Mouse (Mus musculus): ENCODE data around the gene Map1b. TPM values are rescaled to one million over a fixed set of nuclear protein-coding genes. Genes with fewer than 3 reads are reported as not detected.

Map1b gene
- polyA plus RNA-seq, 1 experiment from 2014 or later = 179 TPM

- Histone ChIP-seq H3K4me2 (replicated peaks) (no peak overlapping the region), H3K27me3 (no peaks in the 10 kb centered on the region), H3K27ac (peak overlapping the region; percentile 59; the same call in 1 of the 2 replicates), H3K4me1 (peaks cover 47% of the 10 kb centered on the region), H3K9ac (no peak overlapping the region), H3K36me3 (peaks cover 45% of the 10 kb centered on the region), H3K9me3 (no peaks in the 10 kb centered on the region), H3K4me3 (no peak overlapping the region)
- 52% methylated on average over 11 of the region's 11 CpGs for WGBS
- no peak for ATAC-seq (ENCODE audit: low FRiP score, low read depth)
Measured at GRCm38 (mm10) chr13:99412477-99413080, 103.8 kb downstream of the Map1b start.

- no peaks in the 10 kb centered on the region for H3K9me3 ChIP-seq
- peak overlapping the region; percentile 59; the same call in 1 of the 2 replicates for H3K27ac ChIP-seq
- H3K4me3 ChIP-seq = no peak overlapping the region
- H3K27me3 ChIP-seq = no peaks in the 10 kb centered on the region
- peaks cover 47% of the 10 kb centered on the region for H3K4me1 ChIP-seq
- H3K9ac ChIP-seq = no peak overlapping the region
- H3K36me3 ChIP-seq = peaks cover 51% of the 10 kb centered on the region
- 96% methylated on average over 3 of the region's 3 CpGs for WGBS
- ATAC-seq (ENCODE audit: low FRiP score, low read depth) = no peak
- no peak overlapping the region for H3K4me2 ChIP-seq (replicated peaks)
Measured at GRCm38 (mm10) chr13:99411761-99412160, 104.6 kb downstream of the Map1b start.

GRCm38 (mm10) chr13:99410611-99411515, 105.5 kb downstream of the Map1b start:
- H3K4me1 ChIP-seq = peaks cover 47% of the 10 kb centered on the region
- H3K36me3 ChIP-seq = peaks cover 48% of the 10 kb centered on the region
- no peak overlapping the region for H3K9ac ChIP-seq
- no peak for ATAC-seq (ENCODE audit: low FRiP score, low read depth)
- no peaks in the 10 kb centered on the region for H3K9me3 ChIP-seq
- no peaks in the 10 kb centered on the region for H3K27me3 ChIP-seq
- H3K27ac ChIP-seq = no peak overlapping the region
- no peak overlapping the region for H3K4me2 ChIP-seq (replicated peaks)
- 90% methylated on average over 14 of the region's 14 CpGs for WGBS
- H3K4me3 ChIP-seq = no peak overlapping the region

- no peaks in the 10 kb centered on the region for H3K27me3 ChIP-seq
- H3K4me1 ChIP-seq = peaks cover 33% of the 10 kb centered on the region
- no peak overlapping the region for H3K4me2 ChIP-seq (replicated peaks)
- 36% methylated on average over 2 of the region's 2 CpGs for WGBS
- H3K9me3 ChIP-seq = no peaks in the 10 kb centered on the region
- no peak overlapping the region for H3K4me3 ChIP-seq
- no peak for ATAC-seq (ENCODE audit: low FRiP score, low read depth)
- peak overlapping the region; percentile 25; the same call in 1 of the 2 replicates for H3K9ac ChIP-seq
- no peak overlapping the region for H3K27ac ChIP-seq
- peaks cover 52% of the 10 kb centered on the region for H3K36me3 ChIP-seq
Measured at GRCm38 (mm10) chr13:99409216-99409615, 107.1 kb downstream of the Map1b start.

- Histone ChIP-seq H3K9me3 (no peaks in the 10 kb centered on the region), H3K4me1 (peaks cover 43% of the 10 kb centered on the region), H3K4me2 (replicated peaks) (no peak overlapping the region), H3K36me3 (peaks cover 18% of the 10 kb centered on the region), H3K9ac (no peak overlapping the region), H3K27me3 (no peaks in the 10 kb centered on the region), H3K4me3 (no peak overlapping the region), H3K27ac (no peak overlapping the region)
- no peak for ATAC-seq (ENCODE audit: low FRiP score, low read depth)
- 78% methylated on average over 4 of the region's 4 CpGs for WGBS
Measured at GRCm38 (mm10) chr13:99399373-99399772, 117.0 kb downstream of the Map1b start.

GRCm38 (mm10) chr13:99398149-99398701, 118.1 kb downstream of the Map1b start:
- no peak overlapping the region for H3K4me3 ChIP-seq
- H3K9ac ChIP-seq = no peak overlapping the region
- no peaks in the 10 kb centered on the region for H3K27me3 ChIP-seq
- H3K27ac ChIP-seq = no peak overlapping the region
- peaks cover 8% of the 10 kb centered on the region for H3K36me3 ChIP-seq
- no peak for ATAC-seq (ENCODE audit: low FRiP score, low read depth)
- H3K4me2 ChIP-seq (replicated peaks) = no peak overlapping the region
- H3K4me1 ChIP-seq = peaks cover 43% of the 10 kb centered on the region
- 84% methylated on average over 12 of the region's 12 CpGs for WGBS
- no peaks in the 10 kb centered on the region for H3K9me3 ChIP-seq

- Histone ChIP-seq H3K9me3 (no peaks in the 10 kb centered on the region), H3K36me3 (peaks cover 5% of the 10 kb centered on the region), H3K4me3 (no peak overlapping the region), H3K27me3 (no peaks in the 10 kb centered on the region), H3K27ac (no peak overlapping the region), H3K4me2 (replicated peaks) (no peak overlapping the region), H3K9ac (no peak overlapping the region), H3K4me1 (peaks cover 35% of the 10 kb centered on the region)
- ATAC-seq (ENCODE audit: low FRiP score, low read depth) = no peak
- WGBS = 68% methylated on average over 7 of the region's 7 CpGs
Measured at GRCm38 (mm10) chr13:99397228-99397627, 119.1 kb downstream of the Map1b start.

- no peaks in the 10 kb centered on the region for H3K9me3 ChIP-seq
- H3K4me2 ChIP-seq (replicated peaks) = no peak overlapping the region
- no peaks in the 10 kb centered on the region for H3K27me3 ChIP-seq
- H3K36me3 ChIP-seq = peaks cover 4% of the 10 kb centered on the region
- ATAC-seq (ENCODE audit: low FRiP score, low read depth) = no peak
- no peak overlapping the region; the same call in 1 of the 2 replicates for H3K27ac ChIP-seq
- H3K4me1 ChIP-seq = peaks cover 35% of the 10 kb centered on the region
- H3K4me3 ChIP-seq = no peak overlapping the region
- H3K9ac ChIP-seq = no peak overlapping the region
- 76% methylated on average over 12 of the region's 12 CpGs for WGBS
Measured at GRCm38 (mm10) chr13:99395531-99395930, 120.8 kb downstream of the Map1b start.

GRCm38 (mm10) chr13:99394694-99395093, 121.6 kb downstream of the Map1b start:
- Histone ChIP-seq H3K27ac (no peak overlapping the region), H3K9me3 (no peaks in the 10 kb centered on the region), H3K36me3 (no peaks in the 10 kb centered on the region), H3K4me2 (replicated peaks) (no peak overlapping the region), H3K9ac (no peak overlapping the region), H3K4me1 (peaks cover 35% of the 10 kb centered on the region), H3K27me3 (no peaks in the 10 kb centered on the region), H3K4me3 (no peak overlapping the region)
- no peak for ATAC-seq (ENCODE audit: low FRiP score, low read depth)
- WGBS = 66% methylated on average over 3 of the region's 3 CpGs

GRCm38 (mm10) chr13:99393128-99393527, 123.2 kb downstream of the Map1b start:
- WGBS = 77% methylated on average over 3 of the region's 3 CpGs
- no peaks in the 10 kb centered on the region for H3K27me3 ChIP-seq
- H3K4me2 ChIP-seq (replicated peaks) = no peak overlapping the region
- no peaks in the 10 kb centered on the region for H3K9me3 ChIP-seq
- no peak overlapping the region for H3K9ac ChIP-seq
- no peaks in the 10 kb centered on the region; the same call in 1 of the 2 replicates for H3K36me3 ChIP-seq
- peaks cover 26% of the 10 kb centered on the region for H3K4me1 ChIP-seq
- ATAC-seq (ENCODE audit: low FRiP score, low read depth) = no peak
- H3K4me3 ChIP-seq = no peak overlapping the region
- no peak overlapping the region for H3K27ac ChIP-seq

- no peaks in the 10 kb centered on the region for H3K27me3 ChIP-seq
- H3K4me3 ChIP-seq = no peak overlapping the region
- H3K4me1 ChIP-seq = peaks cover 35% of the 10 kb centered on the region
- 73% methylated on average over 3 of the region's 3 CpGs for WGBS
- no peak for ATAC-seq (ENCODE audit: low FRiP score, low read depth)
- no peaks in the 10 kb centered on the region; the same call in 1 of the 2 replicates for H3K36me3 ChIP-seq
- no peaks in the 10 kb centered on the region for H3K9me3 ChIP-seq
- no peak overlapping the region for H3K9ac ChIP-seq
- no peak overlapping the region for H3K27ac ChIP-seq
- H3K4me2 ChIP-seq (replicated peaks) = no peak overlapping the region
Measured at GRCm38 (mm10) chr13:99391417-99391816, 124.9 kb downstream of the Map1b start.

All from limb, embryonic 13.5 days (tissue).